Mouse (Mus musculus) olfactory bulb, adult 2 months (tissue): ENCODE results near the gene Nxpe3. TPM values are rescaled to one million over a fixed set of nuclear protein-coding genes. Genes with fewer than 3 reads are reported as not detected.
"Not testable (repeated sequence)": the region's sequence is repeated elsewhere in the genome, so short reads cannot be mapped to it uniquely, and the experiment has no call there.

Experiments
- H3K27ac ChIP-seq: fragments of 200-500 bp; 2 replicates; pipeline ENCODE4 v1.5.1; 2012; ENCODE audit warnings: low read depth, low read length; ENCODE audit not compliant: insufficient read depth
- H3K4me1 ChIP-seq: fragments of 200-500 bp; 2 replicates; pipeline ENCODE4 v1.6.1; 2012; ENCODE audit warnings: low read length; ENCODE audit not compliant: control insufficient read depth, insufficient read depth
- H3K4me3 ChIP-seq: fragments of 200-500 bp; 2 replicates; pipeline ENCODE4 v1.5.1; 2012; ENCODE audit warnings: mild to moderate bottlenecking, low read depth, low read length, moderate library complexity; ENCODE audit not compliant: insufficient read depth
- CTCF ChIP-seq: fragments of 200-500 bp; IDR thresholded peaks from 2 replicates; pipeline ENCODE4 v1.5.1; 2012; ENCODE audit warnings: low read depth, mild to moderate bottlenecking, low read length, moderate library complexity; ENCODE audit not compliant: insufficient read depth
- POLR2A ChIP-seq: fragments of 200-500 bp; IDR thresholded peaks from 2 replicates; pipeline ENCODE4 v1.6.1; 2012; ENCODE audit warnings: mild to moderate bottlenecking, low read depth, low read length, moderate library complexity; ENCODE audit not compliant: insufficient read depth
- WGBS: fragments of 180-500 bp; shearing (Covaris S2); methylation state at CpG from one replicate; pipeline ENCODE4 v1.1.7; 2018; 5-methylcytosine and 5-hydroxymethylcytosine counted together
- polyA plus RNA-seq: library from polyadenylated mRNA; stranded (reverse); fragments of >200 nt; gene quantifications from 2 replicates; pipeline ENCODE4 v1.2.4, GENCODE M21; 2012; ENCODE audit warnings: low replicate concordance; ENCODE audit not compliant: missing spikeins, insufficient read depth, insufficient read length

Gene Nxpe3
- polyA plus RNA-seq, 1 experiment = not detected

GRCm38 (mm10) chr16:55843134-55843533, 52.0 kb downstream of the Nxpe3 start:
- Histone ChIP-seq H3K4me1 (no peaks in the 10 kb centered on the region), H3K27ac (no peak overlapping the region), H3K4me3 (no peak overlapping the region)
- WGBS = 82% methylated on average over 5 of the region's 5 CpGs
- TF ChIP-seq POLR2A (no peak), CTCF (no peak)

- TF ChIP-seq CTCF (no peak), POLR2A (no peak)
- H3K27ac ChIP-seq = no peak overlapping the region
- H3K4me1 ChIP-seq = 0 out of 2 replicates have a peak, but pooled peaks cover 2% of the 10 kb centered on the region
- H3K4me3 ChIP-seq = no peak overlapping the region
- WGBS = 97% methylated on average over 6 of the region's 6 CpGs
Observed at GRCm38 (mm10) chr16:55841506-55841905, 53.6 kb downstream of the Nxpe3 start.

- Histone ChIP-seq H3K27ac (peak within 1 kb of the TSS; percentile 72), H3K4me1 (0 out of 2 replicates have a peak, but pooled peaks cover 2% of the 10 kb centered on the region), H3K4me3 (peak within 1 kb of the TSS; percentile 89)
- TF ChIP-seq CTCF = no peak
- no peak for TF ChIP-seq POLR2A
- WGBS = under 1% methylated on average over 40 of the region's 40 CpGs
Observed at GRCm38 (mm10) chr16:55838510-55839474, 56.3 kb downstream of the Nxpe3 start, which contains the start of gene Nfkbiz. Nfkbiz (minus strand) TSS chr16:55838899.

- peak overlapping the region; percentile 89 for H3K4me3 ChIP-seq
- no peak for TF ChIP-seq CTCF
- no peak for TF ChIP-seq POLR2A
- 0 out of 2 replicates have a peak, but pooled peaks cover 2% of the 10 kb centered on the region for H3K4me1 ChIP-seq
- WGBS = 5% methylated on average over 3 of the region's 3 CpGs
- H3K27ac ChIP-seq = no peak overlapping the region
Observed at GRCm38 (mm10) chr16:55838129-55838509, 57.0 kb downstream of the Nxpe3 start.

- 92% methylated on average over 8 of the region's 8 CpGs for WGBS
- H3K4me1 ChIP-seq, H3K27ac ChIP-seq, H3K4me3 ChIP-seq: not testable (repeated sequence)
Observed at GRCm38 (mm10) chr16:55837653-55838052, 57.4 kb downstream of the Nxpe3 start.

DNA sequence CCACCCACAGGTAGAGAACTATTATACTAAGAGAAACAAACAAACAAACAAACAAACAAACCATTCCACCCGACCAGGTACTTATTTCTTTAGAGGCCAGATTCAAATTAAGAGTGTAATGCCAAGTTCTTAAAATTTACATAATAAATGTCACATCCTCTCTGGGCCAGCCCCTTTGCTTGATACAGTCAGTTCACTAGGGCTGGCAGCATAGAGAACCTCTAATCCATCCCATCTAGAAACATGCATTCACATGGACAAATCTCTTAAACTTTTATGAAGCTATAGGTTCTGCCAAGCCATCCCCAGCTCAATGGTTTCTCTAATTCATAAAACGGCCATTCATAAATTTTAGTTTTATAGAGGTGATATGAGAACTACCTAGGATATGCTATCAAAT, 57.9 kb downstream of the Nxpe3 start:
- no peak overlapping the region for H3K27ac ChIP-seq
- WGBS = 85% methylated on average over 2 of the region's 2 CpGs

GRCm38 (mm10) chr16:55835798-55836197, 59.3 kb downstream of the Nxpe3 start:
- 0 out of 2 replicates have a peak, but pooled peaks cover 2% of the 10 kb centered on the region for H3K4me1 ChIP-seq
- no peak overlapping the region for H3K27ac ChIP-seq
- no peak overlapping the region for H3K4me3 ChIP-seq
- TF ChIP-seq CTCF (no peak), POLR2A (no peak)

More for the DNA sequence above, 57.9 kb downstream of the Nxpe3 start:
- Histone ChIP-seq H3K4me3 (no peak overlapping the region), H3K4me1 (0 out of 2 replicates have a peak, but pooled peaks cover 2% of the 10 kb centered on the region)
- TF ChIP-seq POLR2A (no peak), CTCF (no peak)

DNA sequence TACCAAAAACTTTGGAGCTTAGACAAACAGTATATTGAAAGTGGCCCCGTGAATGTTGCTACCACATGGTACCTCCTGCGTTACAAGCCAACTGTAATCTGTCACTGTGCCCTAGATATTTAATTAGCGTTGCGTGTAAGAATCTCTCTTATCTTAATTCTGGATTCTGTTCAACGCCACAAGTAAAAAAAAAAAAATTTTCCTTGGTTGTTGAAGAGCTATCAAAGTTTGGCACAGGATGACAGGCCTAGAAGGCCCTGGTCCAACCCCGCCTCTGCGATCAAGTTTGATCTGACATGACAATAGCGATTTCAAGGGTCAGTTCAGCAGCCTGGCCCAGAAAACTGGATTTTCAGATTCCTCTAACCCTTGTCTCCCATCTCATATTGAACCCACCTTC, 62.5 kb downstream of the Nxpe3 start:
- Histone ChIP-seq H3K27ac (no peak overlapping the region), H3K4me3 (no peak overlapping the region), H3K4me1 (0 out of 2 replicates have a peak, but pooled peaks cover 1% of the 10 kb centered on the region)
- no peak for TF ChIP-seq CTCF
- no peak for TF ChIP-seq POLR2A
- 85% methylated on average over 8 of the region's 8 CpGs for WGBS

- 95% methylated on average over 6 of the region's 6 CpGs for WGBS
- TF ChIP-seq POLR2A (no peak), CTCF (no peak)
- no peak overlapping the region for H3K27ac ChIP-seq
Observed at GRCm38 (mm10) chr16:55832040-55832439, 63.0 kb downstream of the Nxpe3 start.

More at GRCm38 (mm10) chr16:55832040-55832439, 63.0 kb downstream of the Nxpe3 start:
- Histone ChIP-seq H3K4me3 (no peak overlapping the region), H3K4me1 (no peaks in the 10 kb centered on the region)
